Mouse (Mus musculus) erythroblast, embryonic 14.5 days (primary cell): Measurements from ENCODE around the gene Camk2d.

ENCODE experiments used
- GATA1 ChIP-seq: IDR thresholded peaks from 2 replicates; pipeline ENCODE4 v1.6.1; 2012; ENCODE audit warnings: low read length, inconsistent platforms, mixed read lengths
- TAL1 ChIP-seq: IDR thresholded peaks from 3 replicates; pipeline ENCODE4 v1.6.1; 2012; ENCODE audit warnings: low read length, inconsistent platforms, mixed read lengths

DNA sequence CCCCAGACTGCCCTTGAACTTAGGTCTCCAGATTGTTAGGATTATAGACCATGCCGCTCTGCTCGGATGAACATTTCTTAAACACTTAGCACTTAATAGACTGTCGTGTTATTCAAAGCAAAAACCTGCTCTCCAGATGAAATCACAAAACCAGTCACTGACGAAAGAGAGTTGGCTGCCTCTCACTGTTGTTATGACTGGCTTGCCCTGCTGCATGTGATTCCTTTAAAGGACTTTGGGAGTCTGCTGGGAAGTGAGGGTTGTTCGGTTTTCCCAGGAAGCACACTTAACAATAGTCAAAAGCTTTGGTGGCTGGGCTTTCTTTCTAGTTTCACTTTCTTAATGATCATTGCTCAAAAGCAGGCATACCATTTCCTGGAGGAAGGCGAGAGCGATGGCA, 97.2 kb downstream of the Camk2d start:
- TF ChIP-seq TAL1 = no peak
- no peak for TF ChIP-seq GATA1
